Mouse (Mus musculus): ENCODE data around the gene Dennd4c.

Dennd4c gene

GRCm38 (mm10) chr4:86748336-86749291, at the start of gene Dennd4c:
Dennd4c (plus strand) TSS chr4:86748555.
- peak; percentile 46 for DNase-seq (ENCODE audit: low spot score)

GRCm38 (mm10) chr4:86699161-86699865, 49.0 kb upstream of the Dennd4c start:
- DNase-seq (ENCODE audit: low spot score): no peak

DNA sequence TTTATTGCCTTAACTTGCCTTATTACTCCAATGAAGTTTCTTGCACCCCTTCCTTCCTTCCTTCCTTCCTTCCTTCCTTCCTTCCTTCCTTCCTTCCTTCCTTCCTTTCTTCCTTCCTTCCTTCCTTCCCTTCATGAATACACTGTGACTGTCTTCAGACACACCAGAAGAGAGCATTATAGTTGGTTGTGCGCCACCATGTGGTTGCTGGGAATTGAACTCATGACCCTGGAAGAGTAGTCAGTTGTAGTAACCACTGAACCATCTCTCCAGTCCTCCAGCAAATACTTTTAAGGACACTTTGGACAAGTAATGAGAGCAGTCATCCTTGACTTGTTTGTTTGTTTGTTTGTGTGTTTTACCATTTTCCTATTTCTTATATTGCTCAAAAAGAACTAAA, 39.6 kb upstream of the Dennd4c start:
- no peak for DNase-seq (ENCODE audit: low spot score)

DNA sequence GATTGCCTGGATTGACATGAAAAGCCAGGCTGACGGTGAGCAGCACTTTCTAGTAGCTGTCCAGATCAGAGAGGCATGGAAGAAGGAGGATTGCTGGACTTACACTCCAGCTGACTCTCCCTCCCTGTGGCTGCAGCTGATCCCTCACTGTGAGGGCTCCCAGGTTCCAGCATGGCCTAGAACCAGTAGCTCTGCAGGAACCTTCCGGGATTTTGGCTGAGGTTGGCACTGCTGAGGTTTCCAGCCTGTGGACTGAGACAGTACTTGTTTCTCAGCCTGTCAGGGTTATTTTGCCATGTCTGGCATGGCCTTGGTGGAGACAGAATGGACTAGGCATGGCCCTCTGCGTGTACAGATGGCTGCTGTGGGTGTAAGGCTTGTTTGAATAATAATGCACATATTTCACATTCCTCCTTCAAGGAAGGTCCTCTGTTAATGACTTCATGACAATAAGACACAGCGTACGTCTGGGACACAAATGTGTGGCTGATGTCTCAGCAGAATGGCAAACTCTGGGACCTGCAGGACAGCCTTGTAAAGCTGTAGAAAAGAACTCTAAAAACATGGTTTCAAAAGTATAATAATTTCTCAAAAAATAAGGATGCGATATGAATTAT, 38.2 kb upstream of the Dennd4c start:
- DNase-seq (ENCODE audit: low spot score): no peak

GRCm38 (mm10) chr4:86710666-86711215, 37.6 kb upstream of the Dennd4c start:
- no peak for DNase-seq (ENCODE audit: low spot score)

- DNase-seq (ENCODE audit: low spot score): peak; percentile 75
Measured at GRCm38 (mm10) chr4:86712751-86713195, 35.6 kb upstream of the Dennd4c start.

DNA sequence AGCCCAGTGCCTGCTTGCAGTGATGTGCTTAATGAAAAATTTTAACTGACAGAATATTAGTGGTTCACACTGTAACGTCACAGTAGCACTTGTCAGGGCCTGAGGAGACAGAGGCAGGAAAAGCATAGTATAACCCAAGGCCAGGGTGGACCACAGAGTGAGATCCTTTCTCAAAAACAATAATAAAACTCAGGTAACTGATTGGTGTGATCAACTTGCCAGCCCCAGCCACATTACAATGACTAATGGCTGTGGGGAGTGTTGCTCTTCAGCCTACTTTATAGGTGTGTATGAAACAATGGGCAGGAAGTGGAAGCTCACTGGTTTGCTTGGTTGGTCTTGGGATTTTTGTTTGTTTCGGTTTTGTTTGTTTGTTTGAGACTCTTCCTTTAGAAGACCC, 34.8 kb upstream of the Dennd4c start:
- DNase-seq (ENCODE audit: low spot score): no peak

DNA sequence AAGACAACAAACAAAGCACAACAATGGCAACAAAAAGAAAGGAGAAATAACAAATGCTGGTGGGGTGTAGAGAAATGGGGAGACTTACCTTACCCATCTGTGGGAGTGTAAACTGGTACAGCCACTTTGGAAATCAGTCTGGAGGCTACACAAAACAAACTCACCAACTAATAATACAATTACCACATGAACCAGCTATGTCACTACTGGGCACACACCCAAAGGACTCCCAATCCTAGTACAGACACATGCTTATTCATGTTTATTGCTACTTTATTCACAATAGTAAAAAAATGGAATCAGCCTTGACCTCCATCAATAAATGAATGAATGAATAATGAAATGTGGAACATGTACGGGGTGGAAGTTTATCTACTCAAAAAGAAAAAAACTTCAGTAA, 33.0 kb upstream of the Dennd4c start:
- no peak for DNase-seq (ENCODE audit: low spot score)

DNA sequence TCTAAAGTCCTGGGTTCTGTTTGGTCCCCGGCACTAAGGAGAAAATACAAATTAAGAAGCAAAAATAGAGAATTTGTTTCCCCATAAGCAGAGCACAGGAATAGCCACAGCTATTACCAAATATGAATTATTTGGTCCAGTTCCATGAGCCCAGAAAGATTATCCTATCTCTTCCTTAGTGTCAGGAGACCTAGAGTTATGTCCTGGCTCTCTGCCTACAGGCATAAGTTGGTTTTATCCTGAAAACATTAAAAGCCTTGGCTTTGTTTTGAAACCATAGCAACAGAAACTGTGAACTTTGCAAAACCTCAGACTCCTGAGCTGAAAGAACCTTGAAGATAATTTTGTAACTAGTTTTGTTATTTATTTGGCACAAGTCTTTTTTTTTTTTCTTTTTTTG, 31.2 kb upstream of the Dennd4c start:
- no peak for DNase-seq (ENCODE audit: low spot score)

GRCm38 (mm10) chr4:86718878-86719577, 29.3 kb upstream of the Dennd4c start:
- DNase-seq (ENCODE audit: low spot score): no peak

DNA sequence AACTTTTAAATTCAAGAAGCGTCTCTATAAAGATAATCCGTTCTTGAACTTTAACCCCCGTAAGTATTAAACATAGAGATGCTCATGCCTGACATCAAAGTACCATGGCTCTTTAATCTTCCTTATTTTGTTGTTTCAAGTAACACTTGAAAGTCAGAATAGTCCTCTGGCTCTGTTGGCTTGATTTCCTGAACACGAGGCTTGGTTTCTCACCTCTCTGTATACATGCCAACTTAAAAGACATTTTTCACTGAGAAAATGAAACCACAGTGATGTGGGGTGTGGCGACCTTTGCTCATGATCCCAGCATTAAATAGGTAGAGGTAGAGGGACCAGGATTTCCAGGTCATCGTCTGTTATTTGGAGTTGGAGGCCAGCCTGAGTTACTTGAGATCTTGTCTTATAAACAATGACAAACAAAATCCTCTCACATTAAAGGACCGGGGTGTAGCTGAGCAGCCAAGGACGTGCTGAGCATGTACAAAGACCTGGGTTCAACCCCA, 26.4 kb upstream of the Dennd4c start:
- DNase-seq (ENCODE audit: low spot score): no peak

GRCm38 (mm10) chr4:86725175-86725574, 23.2 kb upstream of the Dennd4c start:
- no peak for DNase-seq (ENCODE audit: low spot score)

DNA sequence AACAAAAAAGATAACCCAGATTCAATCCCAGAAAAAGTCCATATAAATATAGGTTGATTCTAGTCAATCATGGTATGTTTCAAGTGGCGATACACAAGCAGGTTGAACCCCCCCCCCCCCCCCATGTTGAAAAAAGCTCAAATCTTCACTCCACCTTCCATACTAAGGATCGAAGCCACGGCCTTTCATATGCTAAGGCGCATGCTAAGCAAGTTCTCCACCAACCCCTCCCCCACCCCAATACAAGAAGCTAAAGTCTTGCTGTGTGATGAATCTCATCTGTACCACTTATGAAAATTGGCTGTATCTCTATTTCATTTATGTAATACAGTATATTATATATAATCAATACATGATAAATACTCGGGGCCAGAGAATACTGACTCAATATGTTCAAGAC, 22.2 kb upstream of the Dennd4c start:
- no peak for DNase-seq (ENCODE audit: low spot score)

- no peak for DNase-seq (ENCODE audit: low spot score)
Measured at GRCm38 (mm10) chr4:86729829-86730228, 18.5 kb upstream of the Dennd4c start.

DNA sequence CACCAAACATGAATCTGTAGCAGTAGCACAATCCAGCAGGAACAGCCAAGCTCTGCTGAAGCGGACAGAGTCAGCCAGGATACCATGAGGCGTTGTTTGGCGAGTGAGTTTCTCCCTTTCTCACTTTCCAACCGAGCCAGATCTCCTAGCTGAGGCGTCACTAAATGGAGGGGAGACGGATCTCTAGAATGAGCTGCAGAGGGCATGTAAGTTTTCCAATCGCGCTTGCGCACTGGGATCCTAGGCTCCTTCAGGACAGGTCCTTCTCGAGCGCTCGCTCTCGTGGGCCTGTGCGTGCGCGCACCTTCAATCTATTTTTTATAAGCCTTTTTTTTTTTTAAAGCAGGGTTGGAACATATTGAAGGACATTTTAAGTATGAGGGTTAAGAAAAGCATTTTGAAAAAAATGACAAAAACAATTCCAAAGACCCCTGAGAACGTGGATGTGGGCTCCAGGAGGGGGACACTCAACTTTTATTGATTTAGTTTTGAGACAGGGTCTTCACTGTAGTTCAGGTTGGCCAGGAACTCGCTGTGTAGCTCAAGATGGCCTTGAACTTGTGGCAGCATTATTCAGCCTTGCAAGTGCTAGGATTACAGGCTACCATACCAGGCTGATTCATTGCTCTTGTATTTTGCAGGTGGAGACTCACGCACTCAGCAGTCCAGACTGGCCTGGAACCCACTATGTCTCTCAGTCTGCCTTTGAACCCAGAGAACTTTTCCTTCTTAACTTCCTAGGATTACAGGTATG, 14.1 kb upstream of the Dennd4c start:
- no peak for DNase-seq (ENCODE audit: low spot score)

DNA sequence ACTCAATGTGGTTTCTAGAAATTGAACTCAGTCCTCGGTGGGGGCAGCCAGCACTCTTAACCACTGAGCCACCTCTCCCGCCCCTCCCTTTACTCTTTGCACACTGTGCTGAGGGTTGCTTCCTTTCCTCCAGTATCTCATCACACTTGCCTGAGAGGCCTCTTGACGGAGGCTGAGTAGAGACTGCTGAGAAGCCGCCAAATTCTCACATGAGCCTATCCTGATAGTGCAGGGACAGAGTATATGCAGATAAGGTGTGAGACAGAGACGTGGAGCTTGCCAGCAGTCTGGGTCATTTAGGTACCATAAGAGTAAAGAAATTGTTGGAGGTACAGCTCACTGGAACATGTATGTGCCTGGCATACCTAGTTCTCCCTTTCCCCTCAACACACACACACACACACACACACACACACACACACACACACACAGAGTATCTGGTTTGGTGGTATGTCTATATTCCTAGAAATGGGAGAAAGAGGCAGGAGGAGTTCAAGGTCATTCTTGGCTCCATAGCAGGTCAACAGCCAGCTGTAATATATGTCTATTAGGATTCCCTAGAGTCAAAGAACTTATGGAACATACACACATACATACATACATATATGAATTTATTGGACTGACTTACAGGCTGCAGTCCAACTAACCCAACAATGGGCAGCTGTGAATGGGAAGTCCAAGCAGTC, 8.9 kb upstream of the Dennd4c start:
- DNase-seq (ENCODE audit: low spot score): no peak

DNA sequence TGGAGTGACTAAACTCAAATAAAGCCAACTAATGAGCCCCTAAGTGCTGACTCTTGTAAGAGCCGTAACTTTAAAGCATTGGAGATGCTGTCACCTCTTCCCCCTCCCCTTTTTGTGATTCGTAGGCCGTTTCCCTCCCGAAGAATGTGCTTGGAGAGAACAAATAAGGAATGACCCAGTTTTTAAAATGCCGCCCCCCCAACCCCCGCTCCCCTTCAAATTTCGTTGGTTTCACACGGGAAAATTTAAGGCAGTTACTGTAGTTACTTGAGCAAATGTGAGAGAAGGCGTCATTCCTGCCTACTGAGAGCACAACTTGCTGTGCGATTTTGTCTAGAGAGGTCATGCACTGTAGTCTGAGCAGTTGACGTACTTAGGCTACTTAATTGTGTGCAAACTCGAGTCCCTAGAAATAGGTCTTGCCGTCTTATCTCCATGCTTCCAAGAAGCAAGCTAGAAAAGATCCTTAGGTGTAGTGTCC, 1.0 kb downstream of the Dennd4c start:
- no peak for DNase-seq (ENCODE audit: low spot score)

- no peak for DNase-seq (ENCODE audit: low spot score)
Measured at GRCm38 (mm10) chr4:86750346-86750945, 2.1 kb downstream of the Dennd4c start.

- no peak for DNase-seq (ENCODE audit: low spot score)
Measured at GRCm38 (mm10) chr4:86764307-86764706, 16.0 kb downstream of the Dennd4c start.

GRCm38 (mm10) chr4:86777587-86777986, 29.2 kb downstream of the Dennd4c start:
- DNase-seq (ENCODE audit: low spot score): no peak

All from layer of hippocampus, adult 9-10 months (tissue).